Mouse (Mus musculus) neutrophil, adult 65 days (primary cell): Measurements from ENCODE around the gene Tceal5. TPM values are rescaled to one million over a fixed set of nuclear protein-coding genes. Genes with fewer than 3 reads are reported as not detected.

Experiments
- total RNA-seq: library from RNA; stranded (reverse); gene quantifications from 2 replicates; pipeline ENCODE4 v1.2.4, GENCODE M21; 2023

Gene Tceal5
- total RNA-seq = not detected in 2 replicates

DNA sequence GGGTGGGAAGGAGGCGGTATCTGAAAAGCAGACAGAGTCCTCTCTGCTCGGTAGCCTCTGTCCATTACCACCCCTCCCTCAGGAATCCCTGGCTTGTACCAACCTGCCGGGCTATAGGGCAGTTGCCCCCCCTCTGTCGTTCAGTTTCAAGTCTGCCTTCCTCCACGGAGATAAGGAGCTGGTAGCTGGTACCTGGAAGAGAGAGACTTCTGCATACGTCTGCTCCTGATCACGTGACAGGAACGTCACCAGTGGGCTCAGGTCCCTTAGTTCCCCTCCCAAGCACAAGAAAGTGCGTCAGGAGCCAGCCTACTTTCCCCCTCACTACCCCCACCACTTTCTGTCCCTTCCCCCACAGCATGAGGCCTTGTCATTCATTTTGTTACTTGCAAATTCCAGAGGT, at the start of gene Tceal5:
TSS of gene Tceal5 (minus strand) at position 213 of the 403 bp plus-strand sequence.

DNA sequence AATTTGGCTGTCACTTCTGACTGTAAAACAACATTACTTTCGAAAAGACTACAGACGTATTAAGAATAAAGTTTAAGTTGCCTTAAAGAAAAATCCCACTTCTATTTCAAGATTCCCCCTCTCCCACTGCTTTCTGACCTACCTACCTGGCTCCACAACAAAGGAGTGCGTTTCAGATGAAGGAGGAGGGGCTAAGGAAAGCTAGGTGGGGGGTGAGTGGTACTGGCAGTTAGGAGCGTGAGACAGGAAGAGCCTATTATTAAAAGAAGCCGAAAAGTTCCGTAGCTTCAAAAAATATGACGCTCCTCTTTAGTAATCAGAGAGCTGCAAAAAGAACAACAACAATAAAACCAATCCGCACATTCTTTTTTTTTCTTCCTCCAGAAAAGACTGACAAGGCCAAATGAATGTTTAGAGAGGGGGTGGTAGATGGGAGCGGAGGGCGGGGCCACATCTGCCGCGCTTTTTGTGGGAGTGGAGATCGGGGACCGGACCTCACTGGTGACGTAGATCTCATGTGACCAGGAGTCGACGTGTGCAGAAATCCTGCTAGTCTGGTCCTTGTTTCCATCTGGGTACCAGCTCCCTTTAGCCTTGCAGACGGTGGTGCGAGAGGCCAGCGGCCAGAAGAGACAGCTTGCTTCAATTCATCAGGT, 41.0 kb upstream of the Tceal5 start, which contains the start of gene Tceal9:
TSS of gene Tceal9 (plus strand) at position 506 of the 656 bp plus-strand sequence.

DNA sequence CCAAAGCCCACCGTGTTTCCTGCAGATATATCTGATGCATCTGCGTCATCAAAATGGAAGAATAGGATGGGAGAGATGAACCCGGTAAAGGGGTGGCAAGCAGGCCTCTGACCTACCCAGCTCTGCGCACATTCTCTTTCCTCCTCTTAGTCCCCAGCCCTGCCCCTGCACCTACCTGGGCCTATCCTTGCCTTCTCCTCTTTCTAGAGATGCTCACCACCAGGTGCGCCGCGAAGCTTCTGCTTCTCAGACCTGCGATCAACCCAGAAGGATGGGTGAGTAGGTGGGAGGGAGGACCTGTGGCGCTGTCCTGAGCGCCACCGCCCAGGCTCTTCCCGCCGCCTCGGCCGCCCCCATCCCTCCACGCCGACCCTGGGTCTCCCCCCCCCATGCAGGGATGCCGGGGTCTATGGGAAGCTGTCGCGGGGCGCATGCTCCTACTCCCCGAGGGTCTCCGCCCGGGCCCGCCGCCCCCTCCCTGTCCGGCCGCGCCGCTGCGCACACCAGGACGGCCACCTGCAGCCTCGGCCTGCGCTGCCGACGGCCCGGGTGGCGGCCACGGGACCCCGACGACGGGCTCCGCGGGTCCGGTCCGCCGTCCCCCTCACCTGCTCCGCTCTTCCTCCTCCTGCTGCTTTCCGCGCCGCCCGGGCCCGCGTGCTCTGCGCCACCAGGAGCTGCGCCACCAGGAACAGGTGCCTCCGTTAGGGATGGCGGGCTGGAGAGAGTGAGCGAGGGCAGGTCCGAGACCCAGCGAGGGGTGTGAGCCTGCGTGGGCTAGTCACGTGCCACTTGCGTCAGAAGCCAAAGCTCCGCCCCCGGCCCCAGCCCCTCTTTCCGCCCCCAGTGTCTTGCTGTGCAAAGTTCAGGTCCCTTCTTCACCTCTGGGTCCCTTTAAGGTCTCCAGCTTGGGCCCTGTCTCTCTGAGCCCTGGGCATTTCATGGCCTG, 11.3 kb upstream of the Tceal5 start, which contains the start of the genes Tceal7 and Bex1:
TSS of gene Tceal7 (plus strand) at position 51 of the 949 bp plus-strand sequence.
TSS of gene Bex1 (minus strand) at position 785 of the 949 bp plus-strand sequence.

DNA sequence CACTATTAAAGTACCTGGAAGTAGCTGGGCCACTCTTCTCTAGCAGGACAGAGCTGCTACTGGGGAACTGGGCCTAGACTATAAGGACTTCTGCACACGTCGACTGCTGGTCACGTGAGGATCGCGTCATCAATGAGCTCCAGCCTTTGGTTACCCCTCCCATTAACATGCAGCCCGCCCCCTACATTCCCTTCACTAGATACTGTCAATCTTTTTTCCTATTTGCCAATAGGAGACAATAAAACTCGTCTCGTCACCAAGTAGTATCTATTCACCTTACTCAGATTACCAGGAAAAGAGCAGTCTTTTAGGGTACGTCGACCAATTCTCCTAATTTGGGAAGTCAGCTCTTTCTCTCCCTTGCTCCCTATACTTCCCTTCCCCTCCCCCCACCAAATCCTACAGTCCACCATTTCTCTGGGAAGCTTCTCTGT, 31.5 kb downstream of the Tceal5 start, which contains the start of gene Tceal8:
TSS of gene Tceal8 (minus strand) at position 225 of the 434 bp plus-strand sequence.

Other genes with a start within 250 kb of the Tceal5 start
- gene Arxes2, start 210.1 kb downstream of the Tceal5 start, total RNA-seq = 0.32 TPM in 1 of 2 replicates, not detected in the other
- not detected in 2 replicates for gene Arxes1, start 170.5 kb downstream of the Tceal5 start, total RNA-seq
- gene Bex2, start 135.6 kb downstream of the Tceal5 start, total RNA-seq = not detected in 2 replicates
- gene Nxf3, start 118.6 kb downstream of the Tceal5 start, total RNA-seq = not detected in 2 replicates
- 0.79 TPM in 1 of 2 replicates, not detected in the other for gene Bex4, start 64.9 kb downstream of the Tceal5 start, total RNA-seq
- 6.2 and 6.6 TPM in 2 replicates for gene Tceal8, start 31.5 kb downstream of the Tceal5 start, total RNA-seq
- not detected in 2 replicates for gene Tceal7, start 10.9 kb upstream of the Tceal5 start, total RNA-seq
- 0.59 TPM in 1 of 2 replicates, not detected in the other for gene Bex1, start 11.6 kb upstream of the Tceal5 start, total RNA-seq
- gene Tceal9, start 41.2 kb upstream of the Tceal5 start, total RNA-seq = 20.2 and 21.3 TPM in 2 replicates
- gene Bex3, start 66.4 kb upstream of the Tceal5 start, total RNA-seq = 19.5 and 21.0 TPM in 2 replicates